Mouse (Mus musculus) myocyte (in vitro differentiated cells): Measurements from ENCODE around the gene Tcl1b5. TPM values are rescaled to one million over a fixed set of nuclear protein-coding genes. Genes with fewer than 3 reads are reported as not detected.

Experiments
- H3K27me3 ChIP-seq: one replicate; pipeline ENCODE4 v1.6.1; 2011; ENCODE audit not compliant: control insufficient read depth, insufficient read depth, insufficient read length
- H3K36me3 ChIP-seq: one replicate; pipeline ENCODE4 v1.6.1; 2011; ENCODE audit not compliant: control insufficient read depth, insufficient read depth
- H3K4me2 ChIP-seq: one replicate; pipeline ENCODE4 v1.6.1; 2011; ENCODE audit warnings: low read depth, control low read depth
- H3K4me3 ChIP-seq: one replicate; pipeline ENCODE4 v1.5.1; 2011; ENCODE audit warnings: mild to moderate bottlenecking, control low read depth, moderate library complexity
- H3K79me2 ChIP-seq: one replicate; pipeline ENCODE4 v1.6.1; 2011; ENCODE audit not compliant: control insufficient read depth, insufficient read depth
- H3ac ChIP-seq: one replicate; pipeline ENCODE4 v1.6.1; 2011; ENCODE audit not compliant: control insufficient read depth, insufficient read length
- CEBPB ChIP-seq: IDR thresholded peaks from 2 replicates; pipeline ENCODE4 v1.6.1; 2011; ENCODE audit warnings: mild to moderate bottlenecking, moderate library complexity; ENCODE audit not compliant: poor library complexity, insufficient read depth, severe bottlenecking
- E2F4 ChIP-seq: IDR thresholded peaks from one replicate; pipeline ENCODE4 v1.6.1; 2011; ENCODE audit warnings: mild to moderate bottlenecking, control low read depth, moderate library complexity; ENCODE audit not compliant: insufficient read depth
- MAX ChIP-seq: IDR thresholded peaks from one replicate; pipeline ENCODE4 v1.6.1; 2011; ENCODE audit warnings: low read depth, mild to moderate bottlenecking, control low read depth
- MYOD1 ChIP-seq, 3 experiments: IDR thresholded peaks; one replicate each; pipeline ENCODE4 v1.6.1; 2011; ENCODE audit warnings: control low read depth in 2 of 3, low read depth in 2 of 3, mild to moderate bottlenecking in 2 of 3, moderate library complexity in 1 of 3; ENCODE audit not compliant: insufficient read length in 2 of 3, control insufficient read depth in 1 of 3
- MYOG ChIP-seq, 3 experiments: IDR thresholded peaks; one replicate each; pipeline ENCODE4 v1.6.1; 2011; ENCODE audit warnings: control low read depth in 2 of 3, low read depth in 2 of 3, mild to moderate bottlenecking in 2 of 3; ENCODE audit not compliant: insufficient read length in 2 of 3, control insufficient read depth in 1 of 3, insufficient read depth in 1 of 3
- POLR2A ChIP-seq: IDR thresholded peaks from one replicate; pipeline ENCODE4 v1.6.1; 2011; ENCODE audit warnings: low read depth, mild to moderate bottlenecking, control low read depth, moderate library complexity; ENCODE audit not compliant: insufficient read length
- POLR2AphosphoS2 ChIP-seq: IDR thresholded peaks from one replicate; pipeline ENCODE4 v1.6.1; 2011; ENCODE audit warnings: low read depth, control low read depth; ENCODE audit not compliant: insufficient read length
- REST ChIP-seq: IDR thresholded peaks from one replicate; pipeline ENCODE4 v1.6.1; 2011; ENCODE audit warnings: mild to moderate bottlenecking, control low read depth, moderate library complexity; ENCODE audit not compliant: insufficient read depth, insufficient read length
- SRF ChIP-seq: IDR thresholded peaks from one replicate; pipeline ENCODE4 v1.6.1; 2011; ENCODE audit warnings: low read depth; ENCODE audit not compliant: control insufficient read depth, insufficient read length
- TCF12 ChIP-seq: IDR thresholded peaks from one replicate; pipeline ENCODE4 v1.6.1; 2011; ENCODE audit warnings: mild to moderate bottlenecking, control low read depth; ENCODE audit not compliant: poor library complexity, insufficient read depth, severe bottlenecking
- TCF3 ChIP-seq: IDR thresholded peaks from one replicate; pipeline ENCODE4 v1.6.1; 2011; ENCODE audit warnings: low read depth, control low read depth; ENCODE audit not compliant: insufficient read length
- USF1 ChIP-seq: IDR thresholded peaks from one replicate; pipeline ENCODE4 v1.6.1; 2011; ENCODE audit warnings: low read depth, mild to moderate bottlenecking, control low read depth, moderate library complexity
- polyA plus RNA-seq: library from polyadenylated mRNA; unstranded; fragments of >200 nt; fragmentation: generic; extraction: Trizol; gene quantifications from one replicate; pipeline ENCODE4 v1.2.1, GENCODE M21; 2012; ENCODE audit warnings: missing spikeins

The Tcl1b5 gene
- polyA plus RNA-seq, 1 experiment = 0.04 TPM

DNA sequence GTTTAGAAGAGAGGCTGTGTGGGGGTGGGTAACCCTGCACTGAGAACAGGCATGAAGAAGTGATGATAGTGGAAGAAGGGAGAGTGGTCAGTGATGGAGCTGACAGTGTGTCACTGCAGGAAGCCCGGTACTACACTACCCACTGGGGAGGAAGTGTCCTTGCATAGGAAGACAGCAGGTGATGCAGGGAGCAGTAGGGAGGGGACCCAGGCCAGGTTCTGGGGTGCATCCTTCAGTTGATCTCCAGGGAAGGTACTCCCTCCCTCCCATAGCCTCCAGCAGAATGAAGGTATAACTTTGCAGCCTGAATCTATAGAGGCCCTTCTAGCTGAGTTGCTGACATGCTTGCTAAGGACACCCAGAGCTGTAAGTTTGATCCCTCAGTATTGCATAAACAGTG is 30.9 kb downstream of the Tcl1b5 start:
- no peaks in the 10 kb centered on the region for H3K79me2 ChIP-seq
- H3K4me2 ChIP-seq = no peak overlapping the region
- no peak overlapping the region for H3K4me3 ChIP-seq
- no peak overlapping the region for H3ac ChIP-seq
- peaks cover 21% of the 10 kb centered on the region for H3K27me3 ChIP-seq
- no peaks in the 10 kb centered on the region for H3K36me3 ChIP-seq
- TF ChIP-seq USF1 (no peak), E2F4 (no peak), POLR2A (no peak), MYOG (IDR thresholded peaks at IDR 0.05; ENCODE audit: control insufficient read depth in 1 of 3, insufficient read depth in 1 of 3, insufficient read length in 2 of 3, low read depth in 2 of 3) (no peak), CEBPB (no peak), MAX (no peak), TCF12 (no peak), MYOD1 (IDR thresholded peaks at IDR 0.05; ENCODE audit: control insufficient read depth in 1 of 3, insufficient read length in 2 of 3, low read depth in 2 of 3) (no peak), REST (no peak), SRF (no peak), POLR2AphosphoS2 (no peak)

- TF ChIP-seq TCF3 (no peak), POLR2AphosphoS2 (no peak), MYOD1 (IDR thresholded peaks at IDR 0.05; ENCODE audit: control insufficient read depth in 1 of 3, insufficient read length in 2 of 3, low read depth in 2 of 3) (no peak), REST (no peak)
- Histone ChIP-seq H3K36me3 (no peaks in the 10 kb centered on the region), H3K79me2 (no peaks in the 10 kb centered on the region), H3K27me3 (peaks cover 25% of the 10 kb centered on the region), H3K4me3 (no peak overlapping the region), H3K4me2 (no peak overlapping the region), H3ac (no peak overlapping the region)
These were observed 32.3 kb downstream of the Tcl1b5 start for GRCm38 (mm10) chr12:105208441-105208840.

GRCm38 (mm10) chr12:105209231-105209630 is 33.1 kb downstream of the Tcl1b5 start:
- TF ChIP-seq POLR2AphosphoS2 = no peak
- no peak for TF ChIP-seq CEBPB
- no peak for TF ChIP-seq POLR2A
- TF ChIP-seq MYOD1 (IDR thresholded peaks at IDR 0.05; ENCODE audit: control insufficient read depth in 1 of 3, insufficient read length in 2 of 3, low read depth in 2 of 3) = no peak
- no peak for TF ChIP-seq MAX
- no peak for TF ChIP-seq REST
- TF ChIP-seq E2F4 = no peak
- no peak for TF ChIP-seq MYOG (IDR thresholded peaks at IDR 0.05; ENCODE audit: control insufficient read depth in 1 of 3, insufficient read depth in 1 of 3, insufficient read length in 2 of 3, low read depth in 2 of 3)
- no peak for TF ChIP-seq USF1
- TF ChIP-seq TCF3 = no peak
- TF ChIP-seq TCF12 = no peak
- TF ChIP-seq SRF = no peak

GRCm38 (mm10) chr12:105217101-105217760 is 41.1 kb downstream of the Tcl1b5 start:
- H3K36me3 ChIP-seq = no peaks in the 10 kb centered on the region
- H3K4me2 ChIP-seq = no peak overlapping the region
- no peak overlapping the region for H3K4me3 ChIP-seq
- no peak for TF ChIP-seq TCF12
- TF ChIP-seq E2F4 = no peak
- no peak for TF ChIP-seq MYOD1 (IDR thresholded peaks at IDR 0.05; ENCODE audit: control insufficient read depth in 1 of 3, insufficient read length in 2 of 3, low read depth in 2 of 3)
- no peak for TF ChIP-seq CEBPB
- no peaks in the 10 kb centered on the region for H3K79me2 ChIP-seq
- peaks cover 4% of the 10 kb centered on the region for H3K27me3 ChIP-seq
- no peak overlapping the region for H3ac ChIP-seq

More at GRCm38 (mm10) chr12:105209231-105209630, 33.1 kb downstream of the Tcl1b5 start:
- no peaks in the 10 kb centered on the region for H3K36me3 ChIP-seq
- no peak overlapping the region for H3ac ChIP-seq
- H3K4me3 ChIP-seq = no peak overlapping the region
- no peak overlapping the region for H3K4me2 ChIP-seq
- peaks cover 25% of the 10 kb centered on the region for H3K27me3 ChIP-seq
- H3K79me2 ChIP-seq = no peaks in the 10 kb centered on the region

GRCm38 (mm10) chr12:105222601-105223319 is 46.6 kb downstream of the Tcl1b5 start, which contains the start of gene Tcl1:
TSS of gene Tcl1 (minus strand) at chr12:105222793.
- TF ChIP-seq POLR2AphosphoS2 = no peak
- no peak for TF ChIP-seq USF1
- no peak for TF ChIP-seq MYOG (IDR thresholded peaks at IDR 0.05; ENCODE audit: control insufficient read depth in 1 of 3, insufficient read depth in 1 of 3, insufficient read length in 2 of 3, low read depth in 2 of 3)
- TF ChIP-seq POLR2A = no peak
- no peak for TF ChIP-seq REST
- no peak for TF ChIP-seq MAX
- no peak for TF ChIP-seq CEBPB
- no peak for TF ChIP-seq MYOD1 (IDR thresholded peaks at IDR 0.05; ENCODE audit: control insufficient read depth in 1 of 3, insufficient read length in 2 of 3, low read depth in 2 of 3)
- no peak for TF ChIP-seq SRF
- TF ChIP-seq TCF12 = no peak
- TF ChIP-seq E2F4 = no peak
- no peak for TF ChIP-seq TCF3
- no peak within 1 kb of the TSS for H3K4me3 ChIP-seq
- H3K4me2 ChIP-seq = no peak within 1 kb of the TSS
- no peaks in the 10 kb centered on the region for H3K27me3 ChIP-seq
- H3K36me3 ChIP-seq = no peaks in the 10 kb centered on the region
- no peak within 1 kb of the TSS for H3ac ChIP-seq
- H3K79me2 ChIP-seq = no peaks in the 10 kb centered on the region
